Mouse (Mus musculus): ENCODE measurements around the gene L3mbtl3. TPM values are rescaled to one million over a fixed set of nuclear protein-coding genes. Genes with fewer than 3 reads are reported as not detected.

Gene L3mbtl3
- total RNA-seq, 2 experiments from 2014 or later = 29.0 to 31.9 TPM

- DNase-seq (ENCODE audit: low spot score in 2 of 2) = no peak
- intact Hi-C loops (cut with DNase I) = no loop called here
Observed at GRCm38 (mm10) chr10:26350153-26350552, 25.6 kb downstream of the L3mbtl3 start.

- intact Hi-C loops (cut with DNase I) = no loop called here
- DNase-seq (ENCODE audit: low spot score in 2 of 2) = no peak
Observed at GRCm38 (mm10) chr10:26347614-26348013, 28.2 kb downstream of the L3mbtl3 start.

- peak in 1 of 2 experiments; percentile 28 for DNase-seq (ENCODE audit: low spot score in 2 of 2)
- intact Hi-C loops (cut with DNase I) = no loop called here
Observed at GRCm38 (mm10) chr10:26345879-26346278, 29.9 kb downstream of the L3mbtl3 start.

- intact Hi-C loops (cut with DNase I) = no loop called here
- no peak for DNase-seq (ENCODE audit: low spot score in 2 of 2)
Observed at GRCm38 (mm10) chr10:26337896-26338503, 37.8 kb downstream of the L3mbtl3 start.

- intact Hi-C loops (cut with DNase I) = no loop called here
- no peak for DNase-seq (ENCODE audit: low spot score in 2 of 2)
Observed at GRCm38 (mm10) chr10:26333966-26334365, 41.8 kb downstream of the L3mbtl3 start.

- no peak for DNase-seq (ENCODE audit: low spot score in 2 of 2)
- intact Hi-C loops (cut with DNase I) = no loop called here
Observed at GRCm38 (mm10) chr10:26332781-26333180, 43.0 kb downstream of the L3mbtl3 start.

GRCm38 (mm10) chr10:26328843-26329242 is 46.9 kb downstream of the L3mbtl3 start:
- DNase-seq (ENCODE audit: low spot score in 2 of 2) = no peak
- intact Hi-C loops (cut with DNase I) = no loop called here

GRCm38 (mm10) chr10:26327691-26328542 is 47.9 kb downstream of the L3mbtl3 start:
- intact Hi-C loops (cut with DNase I) = no loop called here
- no peak for DNase-seq (ENCODE audit: low spot score in 2 of 2)

- intact Hi-C loops (cut with DNase I) = no loop called here
- DNase-seq (ENCODE audit: low spot score in 2 of 2) = no peak
Observed at GRCm38 (mm10) chr10:26327291-26327690, 48.5 kb downstream of the L3mbtl3 start.

GRCm38 (mm10) chr10:26325320-26325719 is 50.5 kb downstream of the L3mbtl3 start:
- intact Hi-C loops (cut with DNase I) = no loop called here

GRCm38 (mm10) chr10:26322344-26323051 is 53.3 kb downstream of the L3mbtl3 start:
- intact Hi-C loops (cut with DNase I) = no loop called here
- DNase-seq (ENCODE audit: low spot score in 2 of 2) = no peak

More at GRCm38 (mm10) chr10:26325320-26325719, 50.5 kb downstream of the L3mbtl3 start:
- no peak for DNase-seq (ENCODE audit: low spot score in 2 of 2)

- intact Hi-C loops (cut with DNase I) = no loop called here
- no peak for DNase-seq (ENCODE audit: low spot score in 2 of 2)
Observed at GRCm38 (mm10) chr10:26320679-26321078, 55.1 kb downstream of the L3mbtl3 start.

GRCm38 (mm10) chr10:26314327-26314726 is 61.4 kb downstream of the L3mbtl3 start:
- intact Hi-C loops (cut with DNase I) = no loop called here
- DNase-seq (ENCODE audit: low spot score in 2 of 2) = peak; percentile 17 to 37

- intact Hi-C loops (cut with DNase I) = no loop called here
- DNase-seq (ENCODE audit: low spot score in 2 of 2) = no peak
Observed at GRCm38 (mm10) chr10:26303485-26303884, 72.3 kb downstream of the L3mbtl3 start.

GRCm38 (mm10) chr10:26302336-26302735 is 73.4 kb downstream of the L3mbtl3 start:
- DNase-seq (ENCODE audit: low spot score in 2 of 2) = peak; percentile 13 to 28
- intact Hi-C loops (cut with DNase I) = no loop called here

- peak in 1 of 2 experiments; percentile 20 for DNase-seq (ENCODE audit: low spot score in 2 of 2)
- intact Hi-C loops (cut with DNase I) = no loop called here
Observed at GRCm38 (mm10) chr10:26297626-26298025, 78.1 kb downstream of the L3mbtl3 start.

GRCm38 (mm10) chr10:26297200-26297599 is 78.6 kb downstream of the L3mbtl3 start:
- intact Hi-C loops (cut with DNase I) = no loop called here

GRCm38 (mm10) chr10:26287136-26287535 is 88.6 kb downstream of the L3mbtl3 start:
- no peak for DNase-seq (ENCODE audit: low spot score in 2 of 2)

More at GRCm38 (mm10) chr10:26297200-26297599, 78.6 kb downstream of the L3mbtl3 start:
- DNase-seq (ENCODE audit: low spot score in 2 of 2) = peak; percentile 50 to 70

GRCm38 (mm10) chr10:26280009-26280408 is 95.8 kb downstream of the L3mbtl3 start:
- intact Hi-C loops (cut with DNase I) = no loop called here
- DNase-seq (ENCODE audit: low spot score in 2 of 2) = no peak

More at GRCm38 (mm10) chr10:26287136-26287535, 88.6 kb downstream of the L3mbtl3 start:
- intact Hi-C loops (cut with DNase I) = no loop called here

- no peak for DNase-seq (ENCODE audit: low spot score in 2 of 2)
- intact Hi-C loops (cut with DNase I) = no loop called here
Observed at GRCm38 (mm10) chr10:26275414-26275813, 100.4 kb downstream of the L3mbtl3 start.
